Mouse (Mus musculus) olfactory bulb, adult 2 months (tissue): ENCODE results near the gene Mab21l3.

Experiments
- CTCF ChIP-seq: fragments of 200-500 bp; IDR thresholded peaks from 2 replicates; pipeline ENCODE4 v1.5.1; 2012; ENCODE audit warnings: low read depth, mild to moderate bottlenecking, low read length, moderate library complexity; ENCODE audit not compliant: insufficient read depth
- POLR2A ChIP-seq: fragments of 200-500 bp; IDR thresholded peaks from 2 replicates; pipeline ENCODE4 v1.6.1; 2012; ENCODE audit warnings: mild to moderate bottlenecking, low read depth, low read length, moderate library complexity; ENCODE audit not compliant: insufficient read depth

GRCm38 (mm10) chr3:101803764-101804163, 45.0 kb downstream of the Mab21l3 start:
- TF ChIP-seq POLR2A (no peak), CTCF (no peak)
